Mouse (Mus musculus) urinary bladder, postnatal 14 days (tissue): ENCODE data around the gene Tmem170.

Experiments used
- DNase-seq: peaks from one replicate; pipeline ENCODE4 v3.0.0; 2021; ENCODE audit warnings: low spot score

Gene Tmem170

GRCm38 (mm10) chr8:111813818-111814217 is 62.7 kb downstream of the Tmem170 start:
- no peak for DNase-seq
